Mouse (Mus musculus): ENCODE data around the gene Ahctf1. TPM values are rescaled to one million over a fixed set of nuclear protein-coding genes. Genes with fewer than 3 reads are reported as not detected.
"Not testable (repeated sequence)": the region's sequence is repeated elsewhere in the genome, so short reads cannot be mapped to it uniquely, and the experiment has no call there.

Ahctf1 gene
- total RNA-seq, 2 experiments from 2014 or later, result 53.7 to 69.0 TPM

DNA sequence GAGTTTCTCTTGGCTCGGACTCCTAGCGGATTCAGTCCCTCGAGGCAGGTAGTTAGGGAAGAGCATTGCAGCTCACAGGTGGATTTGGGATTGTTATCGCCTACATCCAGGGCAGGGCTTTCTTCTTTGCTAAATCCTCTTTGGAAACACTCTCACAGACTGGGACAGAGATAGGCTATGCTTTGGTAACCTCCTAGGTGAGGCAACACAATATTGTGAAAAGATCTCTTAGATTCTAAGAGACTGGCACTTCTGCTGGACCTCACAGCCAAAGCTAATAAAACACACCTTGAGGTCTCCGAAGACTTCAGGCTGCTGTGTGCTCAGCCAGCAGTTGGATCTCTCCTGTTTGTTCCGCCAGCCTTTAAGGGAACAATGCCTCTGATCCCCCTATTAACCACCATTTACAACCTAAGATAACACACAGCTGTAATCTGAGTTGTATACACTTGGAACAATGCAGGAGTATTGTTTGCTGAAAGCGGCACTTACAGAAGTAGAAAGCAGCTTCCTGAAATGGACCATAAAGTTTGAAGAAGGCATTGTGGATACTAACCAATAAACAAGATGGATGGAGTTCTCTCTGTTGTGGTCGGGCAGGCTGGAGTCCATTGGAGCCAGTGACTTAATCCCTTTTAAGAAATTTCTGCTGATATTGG is 80.5 kb downstream of the Ahctf1 start:
- ATAC-seq (replicated peaks; ENCODE audit: low FRiP score, poor library complexity, severe bottlenecking), result no peak

DNA sequence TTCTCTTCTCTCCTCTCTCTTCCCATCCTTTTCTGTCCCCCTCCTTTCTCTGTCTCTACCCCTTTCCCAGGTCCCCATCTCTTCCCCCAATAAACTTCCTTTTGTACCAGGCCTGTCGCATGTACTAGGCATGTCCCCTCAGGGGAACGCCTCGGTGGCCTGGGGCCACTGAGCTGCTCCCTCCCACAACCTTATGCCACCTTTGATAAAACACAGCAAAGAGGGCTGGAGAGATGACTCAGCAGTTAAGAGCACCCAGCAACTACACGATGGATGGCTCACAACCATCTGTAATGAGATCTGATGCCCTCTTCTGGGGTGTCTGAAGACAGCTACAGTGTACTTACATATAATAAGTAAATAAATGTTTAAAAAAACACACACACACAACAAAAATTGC is 87.7 kb downstream of the Ahctf1 start:
- ATAC-seq (replicated peaks; ENCODE audit: low FRiP score, poor library complexity, severe bottlenecking), result peak; percentile 96

DNA sequence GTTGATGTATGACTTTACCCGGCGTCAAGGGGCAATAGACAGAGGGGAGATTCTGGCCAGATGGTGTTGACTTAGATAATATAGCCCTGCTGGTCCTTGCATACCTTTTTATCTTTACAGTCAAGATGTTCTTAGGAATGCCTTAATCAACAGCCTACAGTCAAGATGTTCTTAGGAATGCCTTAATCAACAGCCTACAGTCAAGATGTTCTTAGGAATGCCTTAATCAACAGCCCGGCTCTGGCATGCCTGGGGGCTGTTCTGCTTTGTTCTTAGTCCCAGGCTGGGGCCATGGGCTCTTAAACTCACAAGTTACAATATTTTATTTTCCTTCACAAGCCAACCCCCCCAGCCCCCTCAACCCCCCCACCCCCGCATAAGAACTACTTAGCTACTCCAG is 88.2 kb downstream of the Ahctf1 start:
- not testable (repeated sequence) for ATAC-seq (replicated peaks; ENCODE audit: low FRiP score, poor library complexity, severe bottlenecking)

DNA sequence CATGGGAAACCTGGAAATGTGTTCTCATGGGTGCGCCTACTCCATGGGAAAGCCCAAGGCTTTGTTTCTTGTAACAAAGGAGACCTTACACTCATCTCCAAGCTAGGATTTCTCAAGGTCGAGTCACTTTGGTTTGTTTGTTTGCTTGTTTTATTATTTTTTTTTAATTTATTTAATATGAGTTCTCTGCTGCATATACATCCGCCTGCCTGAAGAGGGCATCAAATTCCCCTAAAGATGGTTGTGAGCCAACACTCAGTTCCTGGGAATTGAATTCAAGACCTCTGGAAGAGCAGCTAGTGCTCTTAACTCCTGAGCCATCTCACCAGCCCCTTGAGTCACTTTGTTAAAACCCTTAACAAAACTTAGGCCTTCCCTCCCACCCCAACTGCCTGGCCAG is 90.1 kb downstream of the Ahctf1 start:
- ATAC-seq (replicated peaks; ENCODE audit: low FRiP score, poor library complexity, severe bottlenecking), result no peak

DNA sequence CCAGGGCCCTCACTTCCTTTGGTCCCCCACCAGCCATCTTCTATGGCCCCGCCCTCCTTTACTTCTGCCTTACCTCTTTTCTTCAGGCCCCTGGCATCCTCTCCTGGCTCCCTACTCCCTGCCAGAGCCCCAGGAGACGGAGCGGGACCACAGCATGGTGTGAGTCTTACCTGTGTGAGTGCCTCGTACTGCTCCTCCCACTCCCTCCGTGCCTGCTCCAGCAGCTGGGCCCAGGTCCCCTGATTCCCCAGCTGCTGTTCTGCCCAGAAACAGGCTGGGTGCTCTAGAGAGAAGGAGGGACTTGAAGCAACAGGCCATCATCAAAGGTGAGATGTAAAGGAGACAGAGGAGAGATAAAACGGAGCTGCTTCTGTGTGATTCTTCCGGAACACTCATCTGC is 90.8 kb downstream of the Ahctf1 start:
- ATAC-seq (replicated peaks; ENCODE audit: low FRiP score, poor library complexity, severe bottlenecking), result no peak

DNA sequence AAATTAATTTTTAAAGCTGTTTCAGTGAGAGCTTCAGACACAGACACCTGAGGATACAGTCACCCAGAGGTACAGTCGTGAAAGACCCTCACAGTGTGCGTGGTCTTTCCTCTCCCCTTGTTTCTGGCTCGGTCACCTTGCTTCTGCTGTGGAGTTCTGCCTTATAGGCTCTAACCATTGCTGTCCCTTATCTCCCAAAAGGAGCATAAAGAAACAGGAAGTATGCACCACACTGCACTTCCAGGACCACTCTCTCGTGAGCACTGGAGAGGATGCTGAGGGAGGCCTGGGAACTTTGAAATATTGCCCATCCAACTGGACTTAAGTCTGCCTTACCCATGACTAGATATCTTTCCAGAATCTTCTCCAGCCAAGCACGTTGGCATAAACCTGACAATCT is 92.7 kb downstream of the Ahctf1 start:
- ATAC-seq (replicated peaks; ENCODE audit: low FRiP score, poor library complexity, severe bottlenecking), result no peak

DNA sequence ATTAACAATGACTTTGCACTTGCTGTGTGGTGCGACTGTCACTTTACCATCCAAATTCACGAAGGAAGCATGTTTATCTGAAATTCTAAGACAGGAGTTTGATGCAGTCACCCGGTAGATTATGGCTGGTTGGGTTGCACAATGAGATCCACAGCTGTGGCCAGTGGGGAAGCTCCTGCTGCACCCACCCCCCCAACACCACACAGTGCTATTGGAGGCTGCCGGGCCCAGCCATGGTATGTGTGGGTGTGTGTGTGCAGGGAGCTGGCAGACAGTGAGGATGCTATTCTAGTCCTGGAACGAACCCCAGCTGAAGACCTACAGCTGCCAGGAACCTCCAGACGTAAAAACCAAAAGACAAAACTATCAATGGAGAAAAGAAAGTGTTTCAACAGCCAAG is 94.1 kb downstream of the Ahctf1 start:
- ATAC-seq (replicated peaks; ENCODE audit: low FRiP score, poor library complexity, severe bottlenecking), result no peak

DNA sequence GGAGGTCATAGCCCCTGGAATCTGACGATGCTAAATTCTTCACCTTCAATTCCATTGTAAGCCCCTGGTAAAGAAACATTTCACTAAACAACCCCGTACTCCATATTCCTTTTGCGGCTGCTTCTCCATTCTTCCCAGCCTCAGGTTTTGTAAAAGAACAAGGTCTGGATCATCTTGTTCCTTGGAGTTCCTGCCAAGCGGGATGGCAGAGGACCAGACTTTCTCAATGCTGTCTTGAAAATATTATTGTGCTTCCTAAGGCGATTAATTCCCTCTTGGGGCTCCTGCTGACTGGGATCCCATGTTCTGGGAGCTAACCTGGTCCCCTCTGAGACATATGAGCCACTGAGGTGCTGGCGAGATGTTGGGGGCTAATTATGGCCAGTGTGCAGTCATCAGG is 98.3 kb downstream of the Ahctf1 start:
- ATAC-seq (replicated peaks; ENCODE audit: low FRiP score, poor library complexity, severe bottlenecking), result no peak

DNA sequence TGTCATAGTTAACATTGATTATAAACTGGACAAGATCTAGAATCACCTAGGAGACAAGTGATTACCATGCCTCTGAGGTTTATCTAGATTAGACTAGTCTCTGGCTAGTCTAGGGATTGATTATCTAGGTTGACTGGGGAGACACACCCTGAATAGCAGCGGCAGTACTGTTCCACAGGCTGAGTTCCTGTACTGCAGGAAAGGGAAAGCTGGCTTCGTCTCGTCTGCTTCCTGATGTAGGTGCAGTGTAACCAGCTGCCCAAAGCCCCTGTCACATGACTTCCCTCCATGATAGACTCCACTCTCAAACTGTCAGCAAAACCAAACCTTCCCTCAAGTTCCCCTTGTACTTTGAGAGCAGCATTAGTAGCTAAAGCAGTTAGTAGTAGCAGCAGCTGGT is 99.3 kb downstream of the Ahctf1 start:
- no peak for ATAC-seq (replicated peaks; ENCODE audit: low FRiP score, poor library complexity, severe bottlenecking)

Other genes starting within 250 kb of the Ahctf1 start
- gene Sccpdh, start 135.5 kb downstream of the Ahctf1 start, total RNA-seq (2015; ENCODE audit: low replicate concordance), result 9.4 TPM in 1 of 2 replicates, not detected in the other
- 1.4 and 7.4 TPM in 2 replicates for gene Sccpdh, start 135.5 kb downstream of the Ahctf1 start, total RNA-seq (2017; ENCODE audit: low replicate concordance)
- gene Kif28, start 58.4 kb downstream of the Ahctf1 start, total RNA-seq (2015; ENCODE audit: low replicate concordance), result not detected in 2 replicates
- not detected in 2 replicates for gene Kif28, start 58.4 kb downstream of the Ahctf1 start, total RNA-seq (2017; ENCODE audit: low replicate concordance)
- not detected in 2 replicates for gene Gm10518, start 304 bp downstream of the Ahctf1 start, total RNA-seq (2015; ENCODE audit: low replicate concordance)
- gene Gm10518, start 304 bp downstream of the Ahctf1 start, total RNA-seq (2017; ENCODE audit: low replicate concordance), result not detected in 2 replicates
- gene Cdc42bpa, start 156.8 kb upstream of the Ahctf1 start, total RNA-seq (2015; ENCODE audit: low replicate concordance), result 6.9 and 15.7 TPM in 2 replicates
- gene Cdc42bpa, start 156.8 kb upstream of the Ahctf1 start, total RNA-seq (2017; ENCODE audit: low replicate concordance), result 27.2 and 30.0 TPM in 2 replicates

Data from erythroblast, adult 5-6 weeks (primary cell).